Mouse (Mus musculus) bone marrow, adult 2 months (tissue): ENCODE results near the gene Thop1. TPM values are rescaled to one million over a fixed set of nuclear protein-coding genes. Genes with fewer than 3 reads are reported as not detected.

Experiments
- H3K27ac ChIP-seq: fragments of 200-500 bp; 2 replicates; pipeline ENCODE4 v1.5.1; 2012; ENCODE audit warnings: low read depth, mild to moderate bottlenecking, control low read depth, inconsistent platforms, low read length; ENCODE audit not compliant: control insufficient read depth, poor library complexity, insufficient read depth
- H3K4me1 ChIP-seq: fragments of 200-500 bp; 2 replicates; pipeline ENCODE4 v1.6.1; 2011; ENCODE audit warnings: low read length; ENCODE audit not compliant: control insufficient read depth, insufficient read depth
- H3K4me3 ChIP-seq: fragments of 200-500 bp; replicated peaks from 2 replicates; pipeline ENCODE3; 2011; ENCODE audit warnings: mild to moderate bottlenecking, low read depth, low read length, control low read depth; ENCODE audit not compliant: control insufficient read depth
- CTCF ChIP-seq: fragments of 200-500 bp; IDR thresholded peaks from 2 replicates; pipeline ENCODE4 v1.5.1; 2011; ENCODE audit warnings: low read length, control low read depth; ENCODE audit not compliant: control insufficient read depth, insufficient read depth
- POLR2A ChIP-seq: fragments of 200-500 bp; IDR thresholded peaks from 2 replicates; pipeline ENCODE4 v1.6.1; 2011; ENCODE audit warnings: low read depth, mild to moderate bottlenecking, control low read depth, low read length, borderline replicate concordance; ENCODE audit not compliant: control insufficient read depth
- WGBS: fragments of 180-500 bp; shearing (Covaris S2); methylation state at CpG from one replicate; pipeline ENCODE4 v1.1.7; 2018; 5-methylcytosine and 5-hydroxymethylcytosine counted together
- polyA plus RNA-seq: library from polyadenylated mRNA; stranded (reverse); fragments of >200 nt; gene quantifications from 2 replicates; pipeline ENCODE4 v1.2.4, GENCODE M21; 2011; ENCODE audit warnings: low replicate concordance; ENCODE audit not compliant: missing spikeins, insufficient read depth, insufficient read length

Thop1 gene
- polyA plus RNA-seq, result 10.3 and 16.7 TPM in 2 replicates

DNA sequence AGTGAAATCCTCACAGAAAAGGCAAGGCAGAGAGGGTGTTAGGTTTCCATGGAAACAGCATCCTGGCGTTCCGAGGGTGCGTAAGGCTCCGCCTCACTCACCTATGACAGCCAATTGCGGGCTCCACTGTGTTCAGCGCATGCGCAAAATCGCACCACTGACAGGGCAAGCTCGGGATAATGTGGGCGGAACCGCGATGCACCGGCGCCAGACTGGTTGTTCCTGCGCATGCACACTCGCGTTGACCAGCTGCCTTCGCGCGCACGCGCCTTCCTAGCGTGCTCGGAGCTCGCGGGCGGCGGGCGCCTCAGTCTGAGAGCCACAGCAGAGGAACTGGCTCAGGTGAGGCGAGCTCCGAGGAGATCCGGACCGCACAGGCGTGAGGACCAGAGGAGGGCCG is at the start of gene Thop1:
Gene Thop1 (plus strand): TSS at position 200 of the 400 bp plus-strand sequence.
- 0% methylated on average over 35 of the region's 35 CpGs for WGBS
- H3K4me1 ChIP-seq, result peaks cover 3% of the 10 kb centered on the region; the same call in 1 of the 2 replicates
- peak within 1 kb of the TSS; percentile 27; the same call in 1 of the 2 replicates for H3K27ac ChIP-seq
- peak within 1 kb of the TSS; percentile 45 for H3K4me3 ChIP-seq
- no peak for TF ChIP-seq CTCF
- TF ChIP-seq POLR2A, result peak; percentile 81; the same call in 1 of the 2 replicates

DNA sequence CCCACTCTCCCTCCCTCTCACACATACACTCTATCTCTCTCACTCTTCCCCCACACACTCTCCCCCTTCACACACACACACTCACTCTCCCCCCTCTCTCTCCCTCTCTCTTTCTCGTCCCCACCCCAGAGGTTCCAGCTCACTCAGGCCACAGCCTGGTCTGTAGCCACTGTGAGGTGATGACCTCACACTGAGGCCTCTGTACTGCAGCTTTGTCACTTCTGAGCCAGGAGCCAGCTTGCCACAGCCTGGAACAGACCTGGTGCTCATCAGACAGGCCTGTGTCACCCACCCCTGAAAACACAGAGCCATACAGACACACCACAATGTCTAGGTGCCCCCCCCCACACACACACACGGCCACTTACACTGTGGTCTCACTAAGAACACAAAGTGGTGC is 49.6 kb upstream of the Thop1 start:
- Histone ChIP-seq H3K27ac (no peak overlapping the region), H3K4me1 (peaks cover 2% of the 10 kb centered on the region; the same call in 1 of the 2 replicates), H3K4me3 (no peak overlapping the region)
- WGBS, result 61% methylated on average over 2 of the region's 2 CpGs
- no peak for TF ChIP-seq POLR2A
- TF ChIP-seq CTCF, result no peak

DNA sequence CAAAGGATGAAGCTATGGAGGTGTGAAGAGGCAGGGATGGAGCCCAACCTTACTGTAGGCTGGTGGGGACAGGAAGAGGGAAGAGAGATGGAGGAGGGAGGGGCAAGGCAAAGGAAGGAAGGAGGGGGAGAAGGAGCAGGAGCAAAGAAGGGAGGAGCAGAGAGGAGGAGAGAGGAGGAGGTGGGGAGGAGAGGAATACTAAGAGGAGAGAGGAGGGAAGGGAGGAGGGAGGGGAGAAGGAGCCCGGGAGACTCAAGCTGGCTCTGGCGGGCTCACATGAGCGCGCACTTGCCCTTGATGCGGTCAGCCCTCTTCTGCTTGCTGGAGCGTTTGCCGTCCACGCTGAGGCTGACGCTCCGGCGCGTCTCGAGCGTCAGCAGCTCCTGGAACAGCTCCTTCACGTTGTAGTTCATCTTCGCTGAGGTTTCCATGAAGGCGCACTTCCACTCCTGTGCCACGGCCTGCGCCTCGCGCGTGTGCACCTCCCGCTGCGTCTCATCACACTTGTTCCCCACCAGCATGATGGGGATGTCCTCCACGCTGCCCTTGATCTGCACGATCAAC is 48.2 kb upstream of the Thop1 start:
- H3K4me3 ChIP-seq, result no peak overlapping the region
- H3K27ac ChIP-seq, result no peak overlapping the region
- TF ChIP-seq CTCF (no peak), POLR2A (no peak)
- 12% methylated on average over 26 of the region's 26 CpGs for WGBS
- H3K4me1 ChIP-seq, result no peaks in the 10 kb centered on the region

DNA sequence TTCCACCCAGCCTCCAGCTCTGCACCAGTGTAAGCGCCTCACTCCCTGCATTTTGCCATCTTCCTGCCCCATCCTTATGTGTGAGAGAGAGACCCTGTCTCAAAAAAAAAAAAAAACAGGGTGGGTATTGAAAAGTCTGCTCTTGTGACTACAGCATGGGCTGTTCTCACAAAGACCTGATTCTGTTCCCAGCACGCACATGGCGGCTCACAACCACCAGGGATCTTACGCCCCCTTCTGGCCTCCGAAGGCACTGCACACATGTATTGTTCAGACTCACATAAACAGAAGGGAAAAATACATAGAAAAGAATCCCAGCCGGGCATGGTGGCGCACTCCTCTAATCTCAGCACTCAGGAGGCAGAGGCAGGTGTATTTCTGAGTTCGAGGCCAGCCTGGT is 47.1 kb upstream of the Thop1 start:
- TF ChIP-seq CTCF, result peak; percentile 35; the same call in 1 of the 2 replicates
- no peak for TF ChIP-seq POLR2A
- WGBS, result 54% methylated on average over 8 of the region's 8 CpGs
- H3K27ac ChIP-seq, result no peak overlapping the region
- H3K4me1 ChIP-seq, result no peaks in the 10 kb centered on the region
- H3K4me3 ChIP-seq, result no peak overlapping the region

DNA sequence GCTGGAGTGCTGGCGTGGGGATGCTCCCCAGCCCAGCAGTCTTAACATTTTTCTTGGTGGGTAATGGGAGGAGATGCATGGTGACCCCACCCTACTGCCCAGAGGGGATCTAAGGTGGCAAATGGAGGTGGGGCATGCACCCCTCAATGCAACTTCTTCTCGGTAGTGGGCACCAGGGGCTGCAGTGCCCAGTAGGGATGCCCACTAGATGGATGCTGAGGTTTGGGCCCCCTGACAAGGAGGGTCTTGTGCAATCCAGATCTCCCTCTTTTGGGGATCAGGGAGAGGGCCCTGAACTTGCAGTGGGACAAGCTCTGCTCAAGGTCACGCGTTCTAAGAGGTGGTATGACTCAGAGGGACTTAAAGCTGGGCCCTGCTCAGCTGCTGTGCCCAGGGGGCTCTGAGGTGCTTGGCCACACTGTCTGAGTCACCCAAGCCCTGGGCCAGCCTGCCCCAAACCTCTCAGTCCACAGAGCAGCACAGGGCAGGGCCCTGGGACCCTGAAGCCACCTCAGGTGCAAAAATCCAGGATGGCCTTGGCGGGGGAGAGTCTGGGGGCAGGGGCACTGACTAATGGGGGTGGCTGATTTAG is 45.4 kb upstream of the Thop1 start:
- TF ChIP-seq POLR2A, result no peak
- TF ChIP-seq CTCF, result no peak
- Histone ChIP-seq H3K4me1 (no peaks in the 10 kb centered on the region), H3K27ac (no peak overlapping the region), H3K4me3 (no peak overlapping the region)
- 65% methylated on average over 5 of the region's 5 CpGs for WGBS

DNA sequence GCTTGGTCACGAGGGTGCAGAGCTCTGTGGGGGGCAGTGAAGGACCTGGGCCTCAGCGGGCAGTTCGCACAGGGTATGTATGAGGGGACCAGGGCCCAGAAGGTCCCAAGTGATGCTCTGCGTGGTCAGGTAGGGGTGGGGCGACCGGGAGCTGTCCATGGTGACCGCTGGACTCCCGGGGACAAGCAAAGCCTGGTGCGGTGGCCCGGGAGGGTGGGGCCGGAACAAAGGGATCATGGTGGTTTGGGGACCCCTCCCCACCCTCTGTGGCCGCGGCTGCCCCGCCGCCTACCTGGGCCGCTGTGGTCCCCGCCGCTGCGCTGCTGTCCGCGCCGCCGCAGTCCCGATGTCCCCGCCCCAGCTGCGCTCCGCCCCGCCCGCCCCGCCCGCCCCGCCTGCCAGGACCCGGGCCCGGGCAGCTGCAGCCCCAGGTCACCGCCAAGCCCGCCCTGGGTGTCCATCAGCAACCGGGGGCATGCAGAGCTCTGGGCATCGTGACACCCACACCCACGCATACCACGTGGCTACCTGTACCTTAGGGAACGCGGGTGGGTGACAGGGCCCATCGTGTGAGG is 44.7 kb upstream of the Thop1 start:
- Histone ChIP-seq H3K27ac (no peak overlapping the region), H3K4me3 (no peak overlapping the region), H3K4me1 (no peaks in the 10 kb centered on the region)
- TF ChIP-seq CTCF, result no peak
- 3% methylated on average over 36 of the region's 43 CpGs for WGBS

DNA sequence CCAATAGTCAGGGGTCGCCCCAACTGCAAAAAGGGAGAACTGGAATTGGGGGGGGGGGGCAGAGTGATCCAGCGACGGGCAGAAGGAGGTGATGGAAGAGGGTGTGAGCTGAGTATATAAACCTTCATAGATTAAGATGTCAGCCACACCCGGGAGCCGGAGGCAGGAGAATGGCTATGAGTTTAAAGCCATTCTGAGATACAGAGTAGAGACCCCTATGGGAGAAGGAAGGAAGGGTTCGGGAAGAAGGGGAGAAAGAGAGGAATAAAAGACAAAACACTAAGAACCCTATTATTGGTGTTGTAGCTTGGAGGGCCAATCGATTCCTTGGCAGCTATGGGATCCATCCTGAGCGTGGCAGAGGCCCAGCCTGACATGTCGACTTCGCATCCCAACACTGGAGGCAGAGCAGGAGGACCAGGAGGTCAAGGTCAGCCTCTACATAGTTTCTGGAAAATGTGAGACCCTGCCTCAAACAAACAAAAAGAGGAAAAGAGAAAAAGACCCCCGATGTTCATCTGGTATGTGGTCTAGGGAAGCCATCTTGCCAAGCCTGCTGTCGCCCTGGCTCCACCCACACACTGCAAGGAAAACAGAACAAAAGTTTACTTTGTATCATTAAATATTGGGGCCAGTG is 44.1 kb upstream of the Thop1 start, which contains the start of gene Diras1:
Gene Diras1 (minus strand): TSS at position 24 of the 637 bp plus-strand sequence.
- no peaks in the 10 kb centered on the region for H3K4me1 ChIP-seq
- H3K27ac ChIP-seq, result no peak within 1 kb of the TSS
- H3K4me3 ChIP-seq, result no peak within 1 kb of the TSS
- TF ChIP-seq CTCF (no peak), POLR2A (no peak)
- WGBS, result 49% methylated on average over 12 of the region's 12 CpGs

DNA sequence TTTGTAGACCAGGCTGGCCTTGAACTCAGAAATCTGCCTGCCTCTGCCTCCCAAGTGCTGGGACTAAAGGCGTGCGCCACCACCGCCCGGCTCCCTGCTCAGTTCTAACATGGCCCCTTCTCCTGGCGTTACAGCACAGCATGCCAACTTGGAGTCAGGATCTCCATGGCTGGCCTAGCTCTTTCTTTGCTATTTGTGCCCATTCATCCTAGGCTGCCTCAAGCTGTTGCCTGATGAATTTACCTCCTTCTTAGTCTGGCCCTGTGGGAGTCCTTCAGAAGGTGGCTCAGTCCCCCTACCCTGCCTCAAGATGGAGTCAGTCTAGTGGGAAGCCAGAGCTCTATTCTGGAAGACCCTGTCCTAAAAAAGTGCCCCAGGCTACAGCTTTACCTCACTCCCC is 43.0 kb upstream of the Thop1 start:
- H3K4me1 ChIP-seq, result no peaks in the 10 kb centered on the region
- TF ChIP-seq POLR2A, result no peak
- no peak for TF ChIP-seq CTCF
- no peak overlapping the region for H3K27ac ChIP-seq
- H3K4me3 ChIP-seq, result no peak overlapping the region
- WGBS, result 92% methylated on average over 5 of the region's 5 CpGs
